In genomic region chr2:25396597-25396983, GRCm38 (mm10) we compare ENCODE assay signal across 10 mouse cellular contexts. TPM values are rescaled to one million over a fixed set of nuclear protein-coding genes. Genes with fewer than 3 reads are reported as not detected.
DNase-seq lines count a peak whose midpoint lies in the region; ATAC-seq and TF ChIP-seq lines count a peak whose summit lies in the region.
"Had no signal": no experiment of that assay in that cellular context is flagged by ENCODE, and none has a peak within 500 bp of the region (broad histone marks: within the 10 kb centered on the region; RNA-seq: fewer than 3 reads in every experiment).

No protein-coding gene starts in this region.

- H3K9me3 ChIP-seq in forebrain, embryonic 16.5 days (ENCODE audit: control insufficient read depth, low read length): no peaks in the 10 kb centered on the region
- H3K9me3 ChIP-seq in limb, embryonic 14.5 days (ENCODE audit: control insufficient read depth, low read length): no peaks in the 10 kb centered on the region
- H3K9me3 ChIP-seq: G1E had no signal

- ATAC-seq in forebrain, embryonic 16.5 days: no peak
- ATAC-seq in limb, embryonic 14.5 days (ENCODE audit: low FRiP score, low read depth): no peak
- ATAC-seq in granulocyte monocyte progenitor cell, adult 5-6 weeks (replicated peaks; ENCODE audit: poor library complexity, severe bottlenecking): no peak

- peaks cover 44% of the 10 kb centered on the region for H3K27me3 ChIP-seq in forebrain, embryonic 16.5 days (replicated peaks; ENCODE audit: control insufficient read depth, insufficient read depth, low read length)
- H3K27me3 ChIP-seq in limb, embryonic 14.5 days (ENCODE audit: control insufficient read depth, insufficient read depth, low read length): peaks cover 61% of the 10 kb centered on the region

- H3K4me3 ChIP-seq in forebrain, embryonic 16.5 days (replicated peaks; ENCODE audit: low read length): peak overlapping the region; percentile 38; the same call in 1 of the 2 replicates
- H3K4me3 ChIP-seq in limb, embryonic 14.5 days (replicated peaks; ENCODE audit: low read length): no peak overlapping the region

- no peak overlapping the region for H3K27ac ChIP-seq in forebrain, embryonic 16.5 days (ENCODE audit: low read length)
- no peak overlapping the region for H3K27ac ChIP-seq in limb, embryonic 14.5 days (replicated peaks; ENCODE audit: low read depth, low read length)

- no peak overlapping the region; the same call in 1 of the 2 replicates for H3K9ac ChIP-seq in forebrain, embryonic 16.5 days (replicated peaks; ENCODE audit: low read depth, low read length)
- no peak overlapping the region for H3K9ac ChIP-seq in limb, embryonic 14.5 days (ENCODE audit: low read depth, low read length, severe bottlenecking)

- peaks cover 21% of the 10 kb centered on the region for H3K4me1 ChIP-seq in forebrain, embryonic 16.5 days (replicated peaks; ENCODE audit: control insufficient read depth, insufficient read depth, low read length)
- 0 out of 2 replicates have a peak, but pooled peaks cover 7% of the 10 kb centered on the region for H3K4me1 ChIP-seq in limb, embryonic 14.5 days (ENCODE audit: control insufficient read depth, insufficient read depth, low read length)

- TF ChIP-seq POLR2A in limb, embryonic 14.5 days (IDR thresholded peaks at IDR 0.05; ENCODE audit: borderline replicate concordance, extremely low read depth, insufficient read depth, insufficient read length): no peak

- intact Hi-C loops in heart, postnatal 25 days (cut with DNase I): no loop called here

- no peaks in the 10 kb centered on the region for H3K36me3 ChIP-seq in forebrain, embryonic 16.5 days (ENCODE audit: control insufficient read depth, insufficient read depth)
- H3K36me3 ChIP-seq in limb, embryonic 14.5 days (ENCODE audit: control insufficient read depth, insufficient read depth, low read length): no peaks in the 10 kb centered on the region
- H3K36me3 ChIP-seq: G1E had no signal

- no peak overlapping the region; the same call in 1 of the 2 replicates for H3K4me2 ChIP-seq in forebrain, embryonic 16.5 days (ENCODE audit: low read length)
- peak overlapping the region; percentile 46; the same call in 1 of the 2 replicates for H3K4me2 ChIP-seq in limb, embryonic 14.5 days (replicated peaks; ENCODE audit: low read depth, low read length, severe bottlenecking)

- WGBS in forebrain, embryonic 16.5 days: 34% methylated on average over 3 of the region's 3 CpGs
- WGBS in limb, embryonic 14.5 days: 35% methylated on average over 3 of the region's 3 CpGs

- peak; percentile 63 to 73 for DNase-seq in heart, adult 18-20 months
- DNase-seq in heart, postnatal 25 days (ENCODE audit: low spot score): no peak
- DNase-seq in adipocyte (ENCODE audit: low spot score): peak; percentile 78
- DNase-seq in limb, embryonic 14.5 days (ENCODE audit: low spot score): no peak
- no peak for DNase-seq in yolk sac, embryonic 10.5 days (ENCODE audit: low spot score)
- DNase-seq in thymus, postnatal 25 days: no peak

RNA-seq across cellular contexts. Expression of gene Entpd2, which starts 0.9 kb away (rescaled TPM):
- 10 to 100 TPM; 13.7 to 14.5 TPM for total RNA-seq in heart, adult 18-20 months (2021)
- 10 to 100 TPM; 10.8 to 13.9 TPM for total RNA-seq in heart, postnatal 25 days (2021)
- 5.2 and 6.2 TPM in 2 replicates for polyA plus RNA-seq in forebrain, embryonic 16.5 days (2015; fragmentation: Nextera tagmentation; extraction: Ambion mirVana)
- polyA plus RNA-seq in limb, embryonic 14.5 days (2012; rRNA removed): 3.3 and 3.9 TPM in 2 replicates
- polyA plus RNA-seq in limb, embryonic 14.5 days (2014; fragmentation: Nextera tagmentation; extraction: Ambion mirVana): 2.1 and 2.6 TPM in 2 replicates
- not detected in 2 replicates for total RNA-seq in granulocyte monocyte progenitor cell, adult 5-6 weeks (2014; fragmentation: Nextera tagmentation)
- total RNA-seq in granulocyte monocyte progenitor cell, adult 5-6 weeks (2017): not detected in 2 replicates
- total RNA-seq: G1E had no signal
- polyA plus RNA-seq: neural tube, embryonic 11.5 days had no signal

RNA-seq across cellular contexts. Expression of gene Npdc1, which starts 2.6 kb away (rescaled TPM):
- total RNA-seq in heart, adult 18-20 months (2021): 10 to 100 TPM; 25.7 to 27.9 TPM
- 10 to 100 TPM; 25.1 to 27.7 TPM for total RNA-seq in heart, postnatal 25 days (2021)
- 384 and 515 TPM in 2 replicates for polyA plus RNA-seq in forebrain, embryonic 16.5 days (2015; fragmentation: Nextera tagmentation; extraction: Ambion mirVana)
- polyA plus RNA-seq in limb, embryonic 14.5 days (2012; rRNA removed): 76.2 TPM in 2 replicates
- polyA plus RNA-seq in limb, embryonic 14.5 days (2014; fragmentation: Nextera tagmentation; extraction: Ambion mirVana): 38.9 and 42.9 TPM in 2 replicates
- total RNA-seq in granulocyte monocyte progenitor cell, adult 5-6 weeks (2014; fragmentation: Nextera tagmentation): not detected in 2 replicates
- not detected in 2 replicates for total RNA-seq in granulocyte monocyte progenitor cell, adult 5-6 weeks (2017)
- polyA plus RNA-seq: G1E had no signal

RNA-seq across cellular contexts. Expression of gene Sapcd2, which starts 24.5 kb away (rescaled TPM):
- not detected for total RNA-seq in heart, adult 18-20 months (2021)
- total RNA-seq in heart, postnatal 25 days (2021): under 1 TPM; 0.16 to 0.50 TPM
- 23.8 and 29.9 TPM in 2 replicates for polyA plus RNA-seq in forebrain, embryonic 16.5 days (2015; fragmentation: Nextera tagmentation; extraction: Ambion mirVana)
- 42.5 and 59.7 TPM in 2 replicates for polyA plus RNA-seq in limb, embryonic 14.5 days (2012; rRNA removed)
- 33.1 and 35.9 TPM in 2 replicates for polyA plus RNA-seq in limb, embryonic 14.5 days (2014; fragmentation: Nextera tagmentation; extraction: Ambion mirVana)
- 4.5 and 17.1 TPM in 2 replicates for total RNA-seq in granulocyte monocyte progenitor cell, adult 5-6 weeks (2014; fragmentation: Nextera tagmentation)
- 7.8 and 17.3 TPM in 2 replicates for total RNA-seq in granulocyte monocyte progenitor cell, adult 5-6 weeks (2017)

RNA-seq across cellular contexts. Expression of gene Fut7, which starts 26.5 kb away (rescaled TPM):
- total RNA-seq in heart, adult 18-20 months (2021): 1 to 10 TPM in 1 of 2 experiments, not detected in 1; 1.1 TPM
- under 1 TPM in 1 of 2 experiments, not detected in 1; 0.34 TPM for total RNA-seq in heart, postnatal 25 days (2021)
- 0.31 TPM in 1 of 2 replicates, not detected in the other for polyA plus RNA-seq in forebrain, embryonic 16.5 days (2015; fragmentation: Nextera tagmentation; extraction: Ambion mirVana)
- polyA plus RNA-seq in limb, embryonic 14.5 days (2012; rRNA removed): 0.05 and 0.11 TPM in 2 replicates
- polyA plus RNA-seq in limb, embryonic 14.5 days (2014; fragmentation: Nextera tagmentation; extraction: Ambion mirVana): not detected in 2 replicates
- 34.5 and 38.8 TPM in 2 replicates for total RNA-seq in granulocyte monocyte progenitor cell, adult 5-6 weeks (2014; fragmentation: Nextera tagmentation)
- total RNA-seq in granulocyte monocyte progenitor cell, adult 5-6 weeks (2017): 24.8 and 27.3 TPM in 2 replicates
- polyA plus RNA-seq: G1E had no signal

RNA-seq across cellular contexts. Expression of gene Uap1l1, which starts 31.1 kb away (rescaled TPM):
- total RNA-seq in heart, adult 18-20 months (2021): 10 to 100 TPM; 10.3 to 11.8 TPM
- 1 to 10 TPM; 4.0 to 6.1 TPM for total RNA-seq in heart, postnatal 25 days (2021)
- polyA plus RNA-seq in forebrain, embryonic 16.5 days (2015; fragmentation: Nextera tagmentation; extraction: Ambion mirVana): 3.3 and 7.5 TPM in 2 replicates
- 8.2 and 10.7 TPM in 2 replicates for polyA plus RNA-seq in limb, embryonic 14.5 days (2012; rRNA removed)
- polyA plus RNA-seq in limb, embryonic 14.5 days (2014; fragmentation: Nextera tagmentation; extraction: Ambion mirVana): 15.8 and 17.6 TPM in 2 replicates
- 55.6 and 58.1 TPM in 2 replicates for total RNA-seq in granulocyte monocyte progenitor cell, adult 5-6 weeks (2014; fragmentation: Nextera tagmentation)
- 13.8 and 18.4 TPM in 2 replicates for total RNA-seq in granulocyte monocyte progenitor cell, adult 5-6 weeks (2017)

Comparison
In these comparisons a context has a peak if more than half of its experiments do, and no peak if none do; other contexts are left out.
1. DNase-seq: peak in heart, adult 18-20 months (2 of 2) and adipocyte (single experiment); none in heart, postnatal 25 days (single experiment), limb, embryonic 14.5 days (single experiment), yolk sac, embryonic 10.5 days (single experiment) and thymus, postnatal 25 days (single experiment).
2. RNA of gene Entpd2, which starts 0.9 kb away (total RNA-seq): 13.7 to 14.5 TPM in heart, adult 18-20 months and 10.8 to 13.9 TPM in heart, postnatal 25 days; not detected in granulocyte monocyte progenitor cell, adult 5-6 weeks; every median in the first group is over 10 times any median in the second.
3. RNA of gene Npdc1, which starts 2.6 kb away (total RNA-seq): 25.7 to 27.9 TPM in heart, adult 18-20 months and 25.1 to 27.7 TPM in heart, postnatal 25 days; not detected in granulocyte monocyte progenitor cell, adult 5-6 weeks; every median in the first group is over 10 times any median in the second.